Mouse (Mus musculus) left cerebral cortex, adult 11 months (tissue): ENCODE data around the gene Ddx11.
"Not testable (repeated sequence)": the region's sequence is repeated elsewhere in the genome, so short reads cannot be mapped to it uniquely, and the experiment has no call there.

Source experiments
- DNase-seq: peaks from one replicate; pipeline ENCODE4 v3.0.0; 2022; ENCODE audit warnings: low spot score

Gene Ddx11

DNA sequence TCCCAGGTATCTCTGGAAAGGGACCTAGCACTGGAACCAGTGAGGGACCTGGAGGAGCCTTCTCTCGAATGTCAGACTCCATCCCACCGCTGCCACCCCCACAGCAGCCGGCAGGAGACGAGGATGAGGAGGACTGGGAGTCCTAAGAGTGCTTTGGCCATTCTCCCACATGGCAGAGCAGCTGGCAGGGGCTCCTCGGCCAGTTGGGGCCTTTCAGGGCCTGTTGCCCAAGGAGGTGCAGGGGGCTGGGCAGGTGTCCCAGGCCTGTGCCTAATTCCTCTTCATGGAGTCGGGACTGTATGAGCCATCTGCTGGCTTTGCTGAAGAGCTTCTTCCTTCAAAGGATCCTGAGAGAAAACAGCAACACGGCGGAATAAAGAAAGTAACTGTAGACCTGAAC lies 4.3 kb upstream of the Ddx11 start:
- no peak for DNase-seq

DNA sequence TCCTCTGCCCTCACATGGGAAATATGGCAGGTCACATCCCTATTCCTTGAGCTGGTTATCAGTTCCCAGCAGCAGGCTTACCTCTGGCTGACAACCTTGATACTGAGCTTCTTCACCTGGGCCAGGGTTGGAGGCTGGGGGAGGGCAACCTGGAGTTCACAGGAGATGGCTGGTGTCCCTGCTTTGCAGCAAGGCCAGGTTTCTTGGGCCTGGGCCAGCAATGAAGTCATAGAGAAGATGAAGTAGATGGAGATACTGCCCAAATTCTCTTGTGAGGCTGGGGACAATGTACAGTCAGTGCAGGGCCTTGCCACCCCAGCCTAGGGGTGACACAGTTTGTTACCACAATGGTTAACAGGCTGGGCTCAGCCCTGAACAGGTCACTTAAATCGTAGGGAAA lies 2.6 kb upstream of the Ddx11 start:
- DNase-seq: no peak

DNA sequence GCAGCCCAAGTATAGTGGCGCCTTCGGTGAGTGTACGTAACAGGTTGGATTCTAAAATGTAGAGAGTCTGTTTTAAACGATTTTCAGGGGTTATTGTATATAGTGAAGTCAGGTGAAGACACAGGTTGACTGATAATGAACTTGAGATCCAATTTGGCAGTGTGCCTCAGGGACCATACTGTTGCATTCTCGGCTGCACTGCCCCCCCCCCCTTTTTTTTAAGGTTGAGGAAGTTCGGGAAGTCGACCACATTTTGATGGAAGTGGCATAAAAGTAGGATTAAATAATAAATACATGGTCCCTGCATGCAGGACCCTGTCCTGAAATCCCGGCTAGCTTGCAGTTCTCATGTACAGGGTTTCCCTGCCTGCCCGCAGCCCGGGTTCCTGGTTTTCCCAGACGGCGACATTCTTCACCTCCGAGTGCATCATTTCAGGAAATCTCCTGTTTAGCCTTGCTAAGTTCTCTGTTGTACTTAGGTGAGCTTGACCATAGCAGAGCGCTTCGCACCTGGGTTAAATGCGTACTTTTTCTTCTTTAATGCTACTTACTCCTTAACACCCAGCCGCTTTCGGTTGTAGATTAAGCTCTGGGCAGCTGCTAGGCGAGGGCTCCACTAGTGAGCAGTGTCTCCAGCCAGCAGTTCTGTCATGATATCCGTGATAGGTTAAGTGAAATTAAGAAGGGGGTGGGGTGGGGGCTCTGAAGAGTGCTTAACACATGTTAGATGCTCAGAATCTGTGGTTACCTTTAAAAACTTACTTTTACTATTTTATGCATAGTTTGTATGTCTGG lies 693 bp downstream of the Ddx11 start:
- no peak for DNase-seq

DNA sequence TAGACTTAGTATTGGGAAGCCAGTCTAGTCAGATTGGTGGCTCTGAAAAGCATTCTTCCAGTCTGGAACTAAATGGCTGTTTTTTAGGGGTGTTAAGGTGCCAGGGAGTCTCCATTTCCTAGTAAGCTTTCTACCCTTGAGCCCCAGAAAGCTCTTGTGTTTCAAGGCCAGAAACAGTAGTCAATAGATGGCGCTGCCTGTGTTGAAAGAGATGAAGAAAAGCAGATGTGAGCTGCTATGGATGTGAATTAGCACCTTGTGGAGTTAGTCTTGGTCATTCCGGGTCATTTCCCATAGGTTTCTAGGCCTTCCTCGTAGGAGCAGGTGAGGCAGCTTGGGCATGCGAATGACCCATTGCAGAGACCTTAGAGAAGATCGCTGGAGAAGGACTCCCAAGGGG lies 1.9 kb downstream of the Ddx11 start:
- DNase-seq: no peak

DNA sequence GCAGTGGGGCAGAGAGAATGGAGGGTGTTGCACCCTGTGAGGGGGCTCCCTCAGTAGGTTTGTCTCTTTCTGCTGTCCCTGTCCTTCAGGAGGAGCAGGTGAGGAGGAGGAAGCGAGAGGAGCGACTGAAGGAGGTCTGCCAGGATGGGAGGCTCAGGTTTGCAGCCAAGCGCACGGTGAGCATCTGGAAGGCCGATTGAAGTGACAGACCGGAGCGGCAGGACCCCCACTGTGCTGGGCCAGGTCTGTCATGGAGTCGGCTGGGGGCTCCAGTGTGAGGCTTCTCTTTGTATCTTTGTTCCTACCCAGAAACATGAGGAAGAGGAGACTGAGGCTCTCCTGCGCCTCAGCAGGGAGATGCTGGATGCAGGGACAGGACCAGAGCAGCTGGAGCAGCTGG lies 7.1 kb downstream of the Ddx11 start:
- no peak for DNase-seq

DNA sequence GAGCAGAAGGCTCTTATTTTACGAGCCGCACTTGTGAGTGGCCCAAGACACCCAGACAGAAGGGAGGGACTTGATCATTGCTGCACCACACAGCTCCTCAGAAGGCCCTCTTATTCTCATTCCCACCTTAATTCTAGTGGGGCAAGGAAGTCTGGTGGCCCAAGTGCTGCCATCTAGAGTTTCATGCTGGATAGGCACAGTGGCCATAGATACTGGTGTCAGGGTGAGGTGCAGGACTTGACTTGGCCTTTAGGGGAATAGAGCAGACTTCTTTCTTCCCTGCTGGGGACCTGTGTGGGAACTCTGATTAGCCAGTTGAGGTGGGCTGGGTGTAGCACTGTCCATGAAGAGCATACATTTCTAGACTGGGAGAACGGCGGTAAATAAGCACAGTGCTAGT lies 7.9 kb downstream of the Ddx11 start:
- DNase-seq: no peak

DNA sequence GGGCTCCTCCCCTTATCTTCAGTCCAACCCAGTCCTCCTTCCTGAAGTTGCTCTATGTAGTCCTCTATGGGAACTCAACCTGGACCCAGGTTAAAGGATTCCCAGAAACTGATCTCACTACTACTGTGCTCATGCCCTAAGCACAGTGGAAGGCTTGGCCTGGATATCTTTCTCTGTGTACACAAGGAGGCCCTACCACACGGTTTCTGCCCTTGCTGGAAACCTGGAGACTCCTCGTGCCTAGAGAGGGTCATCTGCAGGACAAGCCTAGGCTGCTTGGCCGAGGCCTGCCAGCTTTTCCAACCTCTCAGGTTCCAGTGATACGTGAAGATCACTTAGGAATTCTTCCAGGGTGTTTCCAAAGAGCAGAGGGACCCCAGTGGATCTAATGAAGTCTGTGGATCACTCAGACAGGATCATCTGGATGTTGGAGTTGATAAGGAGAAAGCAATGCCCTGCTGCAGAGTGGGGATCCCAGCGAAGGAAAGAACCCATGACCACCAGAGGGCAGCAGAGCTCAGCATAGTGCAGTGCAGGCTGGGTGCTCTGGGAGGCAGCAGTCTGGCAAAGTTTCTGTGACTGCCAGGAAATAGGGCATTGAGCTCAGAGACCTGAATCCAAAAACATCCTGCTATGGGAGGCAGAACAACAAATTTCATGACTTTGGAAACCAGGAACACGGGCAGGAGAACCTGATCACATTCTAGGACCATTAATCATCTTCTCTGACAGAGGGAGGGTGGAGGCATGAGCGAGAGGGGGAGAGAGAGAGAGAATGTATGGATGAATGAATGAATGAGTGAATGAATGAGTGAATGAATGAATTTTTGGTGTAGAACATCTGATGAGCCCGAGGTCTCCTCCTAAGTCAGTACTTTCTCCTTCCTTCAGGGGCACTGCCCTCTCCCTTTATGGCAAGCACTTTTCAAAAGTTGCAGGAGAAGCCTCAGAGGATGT lies 29.7 kb downstream of the Ddx11 start:
- DNase-seq: not testable (repeated sequence)

DNA sequence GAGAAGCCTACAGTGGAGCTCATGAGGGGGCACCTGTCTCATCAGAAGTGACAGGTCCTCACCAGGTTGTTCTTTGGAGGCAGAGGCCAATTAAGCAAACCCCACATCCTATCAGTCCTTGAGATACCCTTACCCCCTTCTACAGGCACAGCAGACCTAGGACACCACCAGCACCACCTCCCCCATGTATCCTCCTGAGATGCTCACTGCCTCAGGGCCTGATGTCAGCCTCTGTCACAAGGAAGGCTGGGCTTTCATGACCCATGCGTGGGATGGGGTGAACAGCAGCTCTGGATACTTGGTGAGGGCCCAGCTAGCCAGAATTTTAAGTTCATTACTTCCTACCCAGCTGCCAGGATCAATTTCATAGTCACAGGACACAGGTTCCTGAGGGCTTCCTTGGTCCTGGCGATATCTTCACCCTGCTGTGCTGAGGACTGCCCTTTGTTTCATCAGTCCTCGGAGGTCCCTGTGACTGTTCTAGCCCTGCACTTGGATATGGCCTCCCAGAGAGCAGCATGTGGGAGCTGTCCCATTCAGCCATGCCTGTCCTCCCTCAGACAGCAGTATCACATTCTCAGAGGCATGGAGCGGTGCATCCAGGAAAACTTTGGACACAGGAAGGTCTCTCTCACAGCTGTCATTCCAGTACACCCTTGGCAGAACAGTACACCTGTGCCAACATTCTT lies 30.6 kb downstream of the Ddx11 start:
- not testable (repeated sequence) for DNase-seq

DNA sequence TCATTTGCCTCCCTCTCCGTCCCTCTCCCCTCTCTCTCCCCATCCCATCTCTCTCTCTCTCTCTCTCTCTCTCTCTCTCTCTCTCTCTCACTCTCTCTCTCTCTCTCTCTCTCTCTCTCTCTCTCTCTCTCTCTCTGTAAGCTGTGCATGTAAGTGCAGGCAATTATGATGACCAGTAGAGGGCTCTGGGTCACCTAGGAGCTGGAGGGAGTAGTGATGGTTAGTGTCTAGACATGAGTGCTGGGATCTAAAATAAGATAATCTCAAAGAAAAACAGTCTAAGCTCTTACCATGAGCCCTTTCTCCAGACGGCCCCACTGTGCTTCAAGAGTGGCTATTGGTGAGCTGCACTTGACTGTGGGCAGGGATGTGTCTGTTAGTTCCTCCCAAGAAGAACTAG lies 31.6 kb downstream of the Ddx11 start:
- no peak for DNase-seq

DNA sequence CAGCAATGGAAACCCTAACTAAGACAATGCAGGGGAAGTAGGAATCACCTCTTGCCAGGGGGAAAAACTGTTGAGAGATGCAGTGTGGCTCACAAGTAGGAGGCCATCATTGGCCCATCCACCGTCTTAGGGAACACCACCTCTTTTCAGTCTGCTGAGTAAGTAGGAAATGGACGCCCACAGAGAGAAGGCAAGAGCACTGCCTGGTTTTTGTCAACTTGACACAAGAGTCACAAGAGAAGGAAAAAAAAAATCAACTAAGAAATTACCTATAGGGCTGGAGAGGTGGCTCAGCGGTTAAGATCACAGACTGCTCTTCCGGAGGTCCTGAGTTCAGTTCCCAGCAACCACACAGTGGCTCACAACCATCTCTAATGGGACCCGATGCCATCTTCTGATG lies 35.0 kb downstream of the Ddx11 start:
- no peak for DNase-seq

DNA sequence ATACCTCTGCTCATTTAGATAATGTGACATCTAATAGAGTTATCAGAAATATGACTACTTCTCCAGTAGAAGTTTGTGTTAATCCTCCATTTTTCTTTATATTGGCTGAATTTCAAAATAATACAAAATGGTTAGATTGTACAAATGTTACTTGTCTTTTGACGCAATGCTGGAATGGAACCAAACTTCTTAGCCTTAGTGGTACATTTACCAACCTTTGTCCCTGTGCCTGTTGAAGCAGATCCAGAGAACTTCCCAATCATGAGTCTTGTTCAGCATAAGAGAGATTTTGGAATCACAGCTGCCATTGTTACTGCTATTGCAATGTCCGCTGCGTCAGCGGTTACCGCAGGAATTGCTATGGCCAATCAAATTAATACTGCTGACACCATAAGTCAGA lies 43.8 kb downstream of the Ddx11 start:
- DNase-seq: not testable (repeated sequence)

DNA sequence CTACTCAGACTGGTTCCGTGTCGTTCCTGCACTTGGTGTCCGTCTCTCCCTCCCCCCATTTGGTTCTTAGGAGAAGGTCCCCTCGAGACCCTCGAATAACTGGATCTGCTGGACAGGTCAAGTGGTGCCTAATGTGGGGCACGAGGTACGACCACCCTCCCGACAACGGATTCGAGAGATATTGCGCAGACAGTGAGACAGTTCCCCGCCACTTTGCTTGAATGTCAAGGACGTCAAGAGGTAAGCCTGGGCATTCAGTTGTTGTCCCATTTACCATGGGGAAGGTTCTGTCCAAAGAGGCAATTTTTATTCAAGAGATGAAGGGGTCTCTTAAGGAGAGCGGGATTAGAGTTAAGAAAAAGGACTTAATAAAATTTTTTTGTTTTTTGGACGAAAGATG lies 47.7 kb downstream of the Ddx11 start:
- DNase-seq: not testable (repeated sequence)

DNA sequence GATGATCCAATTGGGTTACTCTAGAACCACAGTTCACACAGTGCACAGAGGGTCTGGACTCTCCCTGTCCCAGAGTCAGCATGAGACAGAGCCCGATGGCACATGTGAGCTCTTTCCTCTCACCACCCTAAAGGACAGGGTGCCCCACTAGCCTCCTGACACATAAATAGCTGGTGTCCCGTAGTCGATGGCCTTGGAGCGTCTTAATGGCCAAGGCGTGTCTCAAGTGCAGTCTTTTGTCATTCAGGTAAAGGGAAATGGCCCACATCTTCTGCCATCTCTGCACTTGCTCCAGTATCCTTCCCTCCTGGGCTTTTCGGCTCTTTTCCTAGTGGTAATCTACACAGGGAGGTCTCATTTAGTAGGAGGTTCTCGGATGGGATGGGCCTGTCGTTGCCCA lies 67.3 kb downstream of the Ddx11 start:
- no peak for DNase-seq

DNA sequence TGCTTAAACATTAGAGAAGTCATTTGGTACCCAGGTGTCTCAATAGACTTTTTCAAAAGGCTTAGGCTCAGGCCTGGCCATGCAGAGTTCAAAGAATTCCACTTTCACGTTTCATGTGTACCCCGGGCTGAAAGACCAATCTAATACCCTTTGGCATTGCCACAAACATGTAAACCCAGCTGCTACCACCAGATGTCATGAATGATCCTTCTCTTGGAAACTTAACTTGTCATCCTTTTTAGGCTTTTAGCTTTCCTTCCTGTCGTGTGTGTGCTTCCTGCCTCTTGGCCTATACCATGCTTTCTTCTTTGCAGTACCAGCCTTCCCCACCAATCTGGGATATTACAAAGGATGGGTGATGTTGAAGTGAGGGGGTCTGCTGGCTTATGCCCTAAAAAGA lies 73.7 kb downstream of the Ddx11 start:
- DNase-seq: no peak
